Mouse (Mus musculus) CD8-positive naive resting alpha-beta T cell, adult 2 months (primary cell): ENCODE results near the gene Gm45233.

Source experiments
- DNase-seq, 2 experiments: peaks; one replicate each; pipeline ENCODE4 v3.0.0; 2022; ENCODE audit warnings: low read depth in 2 of 2, low spot score in 2 of 2

Gm45233 gene

GRCm38 (mm10) chr7:43495343-43496021 lies 51.6 kb downstream of the Gm45233 start:
- no peak for DNase-seq

GRCm38 (mm10) chr7:43511707-43512478 lies 68.0 kb downstream of the Gm45233 start:
- no peak for DNase-seq

GRCm38 (mm10) chr7:43512519-43512918 lies 68.6 kb downstream of the Gm45233 start:
- no peak for DNase-seq
